Mouse (Mus musculus) forebrain, embryonic 16.5 days (tissue): ENCODE measurements around the gene Iba57. TPM values are rescaled to one million over a fixed set of nuclear protein-coding genes. Genes with fewer than 3 reads are reported as not detected.

Source experiments
- ATAC-seq: fragments of 200-750 bp; cut with Nextera tagmentation; 2 replicates; pipeline ENCODE4 v1.8.0; 2017; ENCODE audit warnings: mild to moderate bottlenecking, moderate library complexity
- H3K27ac ChIP-seq: fragments of 300-500 bp; sonication (generic); 2 replicates; pipeline ENCODE4 v1.5.1; 2014; ENCODE audit warnings: low read length, control low read depth
- H3K27me3 ChIP-seq: fragments of 300-500 bp; sonication (generic); replicated peaks from 2 replicates; pipeline ENCODE4 v1.6.1; 2014; ENCODE audit warnings: low read length; ENCODE audit not compliant: control insufficient read depth, insufficient read depth
- H3K36me3 ChIP-seq: fragments of 300-500 bp; sonication (generic); 2 replicates; pipeline ENCODE4 v1.6.1; 2014; ENCODE audit not compliant: control insufficient read depth, insufficient read depth
- H3K4me1 ChIP-seq: fragments of 300-500 bp; sonication (generic); replicated peaks from 2 replicates; pipeline ENCODE4 v1.6.1; 2014; ENCODE audit warnings: low read length; ENCODE audit not compliant: control insufficient read depth, insufficient read depth
- H3K4me2 ChIP-seq: fragments of 300-500 bp; sonication (generic); 2 replicates; pipeline ENCODE4 v1.6.1; 2014; ENCODE audit warnings: mild to moderate bottlenecking, low read length, control low read depth
- H3K4me3 ChIP-seq: fragments of 300-500 bp; sonication (generic); replicated peaks from 2 replicates; pipeline ENCODE4 v1.5.1; 2014; ENCODE audit warnings: mild to moderate bottlenecking, low read length, control low read depth
- H3K9ac ChIP-seq: fragments of 300-500 bp; sonication (generic); replicated peaks from 2 replicates; pipeline ENCODE4 v1.6.1; 2014; ENCODE audit warnings: low read depth, low read length, control low read depth
- H3K9me3 ChIP-seq: fragments of 300-500 bp; sonication (generic); 2 replicates; pipeline ENCODE4 v1.6.1; 2016; ENCODE audit warnings: low read length; ENCODE audit not compliant: control insufficient read depth
- WGBS: fragments of 180-500 bp; shearing (Covaris S2); extraction: QIAGEN DNeasy Blood & Tissue Kit; methylation state at CpG from one replicate; pipeline ENCODE4 v1.1.7; 2014; 5-methylcytosine and 5-hydroxymethylcytosine counted together
- polyA plus RNA-seq: library from polyadenylated mRNA; unstranded; fragments of >200 nt; fragmentation: Nextera tagmentation; extraction: Ambion mirVana; gene quantifications from 2 replicates; pipeline ENCODE4 v1.2.1, GENCODE M21; 2015

Gene Iba57
- polyA plus RNA-seq, 1 experiment from 2014 or later, result 7.9 TPM

DNA sequence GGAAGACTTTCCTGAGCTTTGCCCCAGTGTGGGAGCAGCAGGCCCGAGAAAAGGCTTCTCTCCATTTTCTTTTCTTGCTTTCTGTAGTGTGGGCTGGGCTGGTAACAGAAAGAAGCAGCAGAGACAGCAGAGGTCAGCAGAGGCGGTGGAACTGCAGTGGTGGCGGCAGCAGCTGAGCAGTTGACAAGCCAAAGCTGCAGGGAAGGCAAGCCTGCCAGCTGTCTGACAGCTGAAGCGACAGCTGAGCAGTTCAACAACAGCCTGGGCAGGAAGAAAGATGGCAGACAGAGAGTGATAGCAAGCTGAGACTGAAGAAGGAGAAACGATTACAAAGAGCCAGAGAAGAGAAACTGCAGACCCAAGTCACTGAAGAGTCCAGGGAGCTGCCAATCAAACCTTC, 2.1 kb downstream of the Iba57 start:
- H3K4me3 ChIP-seq, result no peak overlapping the region
- 0 out of 2 replicates have a peak, but pooled peaks cover 3% of the 10 kb centered on the region for H3K36me3 ChIP-seq
- peaks cover 17% of the 10 kb centered on the region for H3K4me1 ChIP-seq
- no peak overlapping the region for H3K27ac ChIP-seq
- WGBS, result 73% methylated on average over 5 of the region's 5 CpGs
- no peak overlapping the region for H3K4me2 ChIP-seq
- ATAC-seq, result no peak
- no peaks in the 10 kb centered on the region for H3K27me3 ChIP-seq
- H3K9ac ChIP-seq, result no peak overlapping the region
- no peaks in the 10 kb centered on the region for H3K9me3 ChIP-seq

DNA sequence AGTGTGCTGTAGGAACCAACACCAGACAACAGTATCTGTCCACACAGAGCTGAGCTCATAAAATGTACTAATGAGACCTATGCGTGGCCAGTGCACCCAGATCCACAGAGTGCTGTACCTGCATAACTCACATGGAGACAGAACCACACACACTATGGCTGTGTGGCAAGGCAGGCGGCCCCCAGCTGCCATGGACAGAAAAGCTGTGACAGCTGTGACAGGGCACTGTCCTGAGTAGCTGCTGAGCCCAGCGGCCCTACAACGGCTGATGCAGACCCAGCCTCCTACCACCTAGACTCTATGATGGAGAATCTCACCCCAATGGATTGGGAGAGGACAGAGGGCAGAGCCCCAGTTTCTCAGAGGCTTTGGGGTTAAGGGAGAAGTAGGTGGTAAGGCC, 4.0 kb downstream of the Iba57 start:
- no peak overlapping the region for H3K4me2 ChIP-seq

DNA sequence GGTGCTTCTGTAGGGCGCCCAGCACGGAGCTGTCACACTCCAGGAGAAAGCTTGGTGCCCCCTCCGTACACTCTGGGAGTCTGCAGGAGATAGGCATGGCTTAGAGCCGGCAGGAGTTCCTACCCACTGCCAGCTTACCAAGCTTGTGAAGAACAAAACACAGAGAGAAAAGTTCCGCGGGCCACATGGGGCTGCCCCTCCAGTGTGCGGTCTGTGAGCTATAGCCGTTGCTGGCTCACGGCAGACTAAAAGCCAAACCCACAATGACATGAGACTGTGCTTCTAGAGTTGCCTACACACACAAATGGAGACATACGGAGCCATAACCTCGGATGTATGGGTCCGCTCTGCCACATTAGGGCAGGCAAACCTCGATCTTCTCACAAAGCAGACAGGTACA, 4.4 kb downstream of the Iba57 start:
- Histone ChIP-seq H3K9ac (no peak overlapping the region), H3K36me3 (0 out of 2 replicates have a peak, but pooled peaks cover 3% of the 10 kb centered on the region), H3K27ac (no peak overlapping the region), H3K9me3 (no peaks in the 10 kb centered on the region), H3K4me2 (no peak overlapping the region), H3K27me3 (no peaks in the 10 kb centered on the region), H3K4me1 (peaks cover 15% of the 10 kb centered on the region), H3K4me3 (no peak overlapping the region)
- 92% methylated on average over 13 of the region's 13 CpGs for whole genome bisulfite sequencing
- ATAC-seq, result no peak

More for the DNA sequence above, 4.0 kb downstream of the Iba57 start:
- H3K9ac ChIP-seq, result no peak overlapping the region
- 0 out of 2 replicates have a peak, but pooled peaks cover 3% of the 10 kb centered on the region for H3K36me3 ChIP-seq
- H3K27me3 ChIP-seq, result no peaks in the 10 kb centered on the region
- no peak overlapping the region for H3K27ac ChIP-seq
- no peak overlapping the region for H3K4me3 ChIP-seq
- ATAC-seq, result no peak
- H3K4me1 ChIP-seq, result peaks cover 17% of the 10 kb centered on the region
- no peaks in the 10 kb centered on the region for H3K9me3 ChIP-seq
- WGBS, result 88% methylated on average over 4 of the region's 4 CpGs

DNA sequence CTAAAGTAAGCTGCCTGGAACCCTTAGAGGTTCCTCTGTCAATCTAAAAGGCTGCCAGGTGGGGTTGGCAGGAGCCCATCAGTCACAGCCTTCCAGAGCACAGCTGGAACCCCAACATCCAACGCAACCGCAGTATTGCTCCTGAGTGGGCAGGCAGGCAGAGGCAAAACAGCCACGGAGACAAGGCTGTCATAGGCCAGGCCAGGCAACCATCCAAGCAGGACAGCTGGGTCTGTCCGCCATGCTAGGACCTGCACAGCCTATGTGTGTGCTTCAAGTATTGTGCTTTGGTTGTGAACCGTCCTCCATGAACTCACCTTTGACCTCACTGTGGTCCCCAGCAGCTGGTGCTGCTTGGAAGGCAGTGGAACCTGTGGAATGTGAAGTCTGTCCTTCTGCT, 7.6 kb downstream of the Iba57 start:
- ATAC-seq, result no peak
- WGBS, result 93% methylated on average over 5 of the region's 5 CpGs
- no peak overlapping the region for H3K4me3 ChIP-seq
- H3K36me3 ChIP-seq, result 0 out of 2 replicates have a peak, but pooled peaks cover 3% of the 10 kb centered on the region
- no peaks in the 10 kb centered on the region for H3K9me3 ChIP-seq
- H3K4me2 ChIP-seq, result no peak overlapping the region
- no peaks in the 10 kb centered on the region for H3K4me1 ChIP-seq
- no peak overlapping the region for H3K9ac ChIP-seq
- no peak overlapping the region for H3K27ac ChIP-seq
- no peaks in the 10 kb centered on the region for H3K27me3 ChIP-seq

DNA sequence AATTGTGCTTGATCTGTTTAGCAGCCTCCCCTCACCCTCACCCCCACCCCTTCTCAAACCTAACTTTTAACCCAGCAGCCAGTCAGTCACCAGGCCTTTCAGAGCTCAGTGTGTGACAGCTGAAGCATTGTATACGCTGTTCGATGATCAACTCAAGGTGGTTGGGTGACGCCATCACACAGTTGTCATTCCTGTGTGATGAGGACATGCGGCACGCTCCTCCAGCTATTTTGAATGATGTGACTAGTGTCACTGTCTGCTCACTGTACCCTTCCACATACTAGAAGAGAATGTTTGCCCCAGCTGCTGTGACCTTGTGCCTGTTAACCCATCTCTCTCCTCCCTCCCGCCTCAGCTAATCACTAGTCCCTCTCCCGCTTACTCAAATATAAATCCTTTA, 9.3 kb downstream of the Iba57 start:
- no peak for ATAC-seq
- Histone ChIP-seq H3K4me1 (no peaks in the 10 kb centered on the region), H3K4me2 (no peak overlapping the region), H3K9ac (no peak overlapping the region), H3K9me3 (no peaks in the 10 kb centered on the region), H3K36me3 (0 out of 2 replicates have a peak, but pooled peaks cover 3% of the 10 kb centered on the region), H3K4me3 (no peak overlapping the region), H3K27ac (no peak overlapping the region), H3K27me3 (no peaks in the 10 kb centered on the region)
- 85% methylated on average over 7 of the region's 7 CpGs for WGBS

DNA sequence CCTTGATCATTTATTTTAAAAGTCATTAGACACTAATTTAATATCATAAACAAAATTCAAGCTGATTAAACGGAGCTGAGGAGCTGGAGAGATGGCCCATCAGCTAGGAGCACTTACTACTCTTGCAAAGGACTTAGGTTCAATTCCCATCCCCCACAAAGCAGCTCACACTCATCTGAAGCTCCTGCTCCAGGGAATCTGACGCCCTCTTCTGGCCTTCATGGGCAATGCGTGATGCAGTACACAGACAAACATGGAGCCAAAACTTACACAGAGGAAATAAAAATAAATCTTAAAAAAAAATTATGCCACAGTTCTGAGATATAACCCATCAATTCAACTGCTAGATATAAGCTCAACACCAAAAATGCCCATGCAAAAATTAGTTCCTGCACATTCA, 11.8 kb downstream of the Iba57 start:
- no peak overlapping the region for H3K27ac ChIP-seq
- no peak for ATAC-seq
- 35% methylated on average over 3 of the region's 3 CpGs for WGBS

DNA sequence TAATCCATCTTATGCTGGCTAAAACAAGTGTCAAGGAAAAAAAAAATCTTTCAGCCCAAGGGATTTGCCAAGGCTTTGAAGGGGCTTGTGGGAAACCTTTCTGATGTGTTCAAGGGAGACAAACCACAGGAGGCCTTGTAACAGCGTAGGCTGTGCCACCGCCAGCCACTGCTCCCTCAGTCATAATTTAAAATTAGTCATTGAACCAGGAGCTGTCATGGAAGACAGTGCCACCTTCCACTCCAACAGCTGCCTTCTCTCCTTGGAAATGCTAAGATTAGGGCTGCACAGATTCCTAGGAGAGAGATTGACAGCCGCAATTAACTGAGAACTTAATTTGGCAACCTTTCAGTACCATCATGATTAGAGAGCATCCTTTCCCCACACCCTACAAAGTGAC, 14.2 kb downstream of the Iba57 start:
- H3K4me1 ChIP-seq, result no peaks in the 10 kb centered on the region
- no peak for ATAC-seq
- H3K9me3 ChIP-seq, result no peaks in the 10 kb centered on the region
- no peak overlapping the region for H3K4me2 ChIP-seq
- H3K9ac ChIP-seq, result no peak overlapping the region
- WGBS, result 73% methylated on average over 3 of the region's 3 CpGs
- no peak overlapping the region for H3K27ac ChIP-seq
- no peaks in the 10 kb centered on the region for H3K36me3 ChIP-seq
- H3K4me3 ChIP-seq, result no peak overlapping the region
- no peaks in the 10 kb centered on the region for H3K27me3 ChIP-seq

More for the DNA sequence above, 11.8 kb downstream of the Iba57 start:
- no peaks in the 10 kb centered on the region for H3K9me3 ChIP-seq
- H3K4me1 ChIP-seq, result no peaks in the 10 kb centered on the region
- H3K27me3 ChIP-seq, result no peaks in the 10 kb centered on the region
- no peak overlapping the region for H3K4me2 ChIP-seq
- no peak overlapping the region for H3K4me3 ChIP-seq
- no peak overlapping the region for H3K9ac ChIP-seq
- H3K36me3 ChIP-seq, result no peaks in the 10 kb centered on the region

DNA sequence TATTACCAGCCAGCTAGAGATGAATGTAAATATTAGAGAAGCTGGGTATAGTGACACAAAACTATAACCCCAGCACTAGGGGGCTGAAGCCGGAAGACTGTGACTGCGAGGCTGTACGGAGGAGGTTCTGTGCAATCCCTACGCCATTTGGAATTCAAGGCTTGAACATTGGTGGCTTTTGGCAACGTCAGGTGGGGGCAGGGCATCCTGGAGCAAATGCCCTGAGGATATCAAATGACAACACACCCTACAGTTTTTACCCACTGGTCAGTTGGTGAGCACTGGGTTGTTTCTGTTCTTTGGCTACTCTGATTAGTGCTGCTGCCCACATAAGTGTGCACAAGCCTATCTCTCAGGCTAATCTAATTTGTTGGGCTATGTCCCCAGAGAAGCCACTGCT, 20.6 kb downstream of the Iba57 start:
- H3K36me3 ChIP-seq, result no peaks in the 10 kb centered on the region
- no peaks in the 10 kb centered on the region for H3K27me3 ChIP-seq

DNA sequence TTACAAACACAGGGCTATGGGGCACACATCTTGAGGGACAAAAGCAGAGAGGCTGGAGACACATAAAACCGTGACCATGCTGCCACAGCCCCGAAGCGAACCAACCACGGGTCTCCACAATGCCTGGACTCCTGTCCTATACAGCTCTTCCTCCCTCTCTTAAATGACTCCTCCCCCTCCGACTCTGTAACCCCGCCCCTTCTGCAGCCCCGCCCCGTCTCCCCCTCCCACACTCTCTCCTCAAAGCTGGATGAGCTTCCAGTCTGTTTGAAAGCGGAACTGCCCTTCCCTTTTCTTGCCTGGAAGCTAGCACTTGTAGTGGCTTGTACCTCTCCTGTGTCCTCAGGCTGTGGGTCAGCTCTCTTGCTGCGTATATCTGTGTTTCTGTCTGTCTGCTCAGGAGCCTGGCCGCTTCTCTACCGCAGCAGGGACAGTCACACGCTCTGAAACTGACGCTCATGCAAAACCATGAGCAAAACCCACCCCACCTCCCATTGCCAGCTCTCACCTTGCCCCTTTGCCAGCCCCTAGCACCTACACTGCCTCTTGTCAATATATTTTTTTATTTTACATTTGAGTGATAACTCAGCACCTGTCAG, 21.7 kb downstream of the Iba57 start:
- Histone ChIP-seq H3K27ac (no peak overlapping the region), H3K9me3 (no peaks in the 10 kb centered on the region), H3K4me2 (no peak overlapping the region), H3K4me3 (no peak overlapping the region), H3K9ac (no peak overlapping the region), H3K27me3 (peaks cover 8% of the 10 kb centered on the region), H3K4me1 (no peaks in the 10 kb centered on the region), H3K36me3 (no peaks in the 10 kb centered on the region)
- 10% methylated on average over 14 of the region's 14 CpGs for WGBS
- ATAC-seq, result no peak

More for the DNA sequence above, 20.6 kb downstream of the Iba57 start:
- Histone ChIP-seq H3K4me2 (no peak overlapping the region), H3K4me3 (no peak overlapping the region), H3K9me3 (no peaks in the 10 kb centered on the region), H3K4me1 (no peaks in the 10 kb centered on the region), H3K27ac (no peak overlapping the region), H3K9ac (no peak overlapping the region)
- ATAC-seq, result no peak
- 83% methylated on average over 5 of the region's 5 CpGs for WGBS
